ENCODE assay signal across 27 mouse cellular contexts in genomic region chr5:107848964-107849363, GRCm38 (mm10). TPM values are rescaled to one million over a fixed set of nuclear protein-coding genes. Genes with fewer than 3 reads are reported as not detected.
A peak's percentile ranks its signal among the peaks of the same experiment; 100 is the strongest.
DNase-seq lines count a peak whose midpoint lies in the region; ATAC-seq and TF ChIP-seq lines count a peak whose summit lies in the region.
"Had no signal": no experiment of that assay in that cellular context is flagged by ENCODE, and none has a peak within 500 bp of the region (broad histone marks: within the 10 kb centered on the region; RNA-seq: fewer than 3 reads in every experiment).

No protein-coding gene starts in this region.

- TF ChIP-seq POLR2A in CH12.LX (IDR thresholded peaks at IDR 0.05; ENCODE audit: low read depth, low read length) (no peak), MEL (IDR thresholded peaks at IDR 0.05; ENCODE audit: control insufficient read depth in 1 of 2, insufficient read depth in 1 of 2, low read depth in 1 of 2, low read length in 2 of 2, poor library complexity in 1 of 2) (no peak)

- no peak overlapping the region for H3K9ac ChIP-seq in CH12.LX (ENCODE audit: insufficient read depth, low read depth)
- H3K9ac ChIP-seq in ES-E14 (ENCODE audit: insufficient read depth, low read depth, low read length, poor library complexity, severe bottlenecking) = no peak overlapping the region
- H3K9ac ChIP-seq in MEL (ENCODE audit: control insufficient read depth, low read depth, low read length, poor library complexity, severe bottlenecking) = no peak overlapping the region
- no peak overlapping the region for H3K9ac ChIP-seq in kidney, embryonic 14.5 days (ENCODE audit: low read depth, low read length)

- no peak for TF ChIP-seq CTCF in left cerebral cortex, adult 2 months (IDR thresholded peaks at IDR 0.05)
- TF ChIP-seq CTCF in CH12.LX (conservative IDR thresholded peaks at IDR 0.05 in 1 of 2, IDR thresholded peaks at IDR 0.05 in 1 of 2; ENCODE audit: low read depth in 2 of 2, low read length in 2 of 2) (no peak), MEL (IDR thresholded peaks at IDR 0.05 in 2 of 3, conservative IDR thresholded peaks at IDR 0.05 in 1 of 3; ENCODE audit: control insufficient read depth in 1 of 3, insufficient read depth in 1 of 3, low read depth in 2 of 3, low read length in 3 of 3, poor library complexity in 1 of 3, severe bottlenecking in 1 of 3) (no peak)

- H3K4me3 ChIP-seq in left cerebral cortex, adult 2 months = no peak overlapping the region
- H3K4me3 ChIP-seq in CH12.LX (replicated peaks in 1 of 3; ENCODE audit: low read depth in 2 of 3, low read length in 2 of 3, poor library complexity in 1 of 3) (no peak overlapping the region), ES-E14 (ENCODE audit: insufficient read depth in 1 of 2, low read depth in 1 of 2, low read length in 2 of 2, poor library complexity in 1 of 2, severe bottlenecking in 1 of 2) (no peak overlapping the region), MEL (ENCODE audit: control insufficient read depth in 1 of 2, insufficient read depth in 1 of 2, low read depth in 2 of 2, low read length in 2 of 2) (no peak overlapping the region)
- H3K4me3 ChIP-seq in kidney, embryonic 14.5 days (ENCODE audit: low read length) = no peak overlapping the region

- no peak overlapping the region for H3K4me2 ChIP-seq in CH12.LX (ENCODE audit: insufficient read depth, low read depth, poor library complexity, severe bottlenecking)
- H3K4me2 ChIP-seq in kidney, embryonic 14.5 days (replicated peaks; ENCODE audit: low read depth, low read length) = no peak overlapping the region

- TF ChIP-seq RAD21 in CH12.LX (IDR thresholded peaks at IDR 0.05; ENCODE audit: low read depth, low read length) = no peak
- TF ChIP-seq RAD21 in MEL (IDR thresholded peaks at IDR 0.05; ENCODE audit: low read depth, low read length) = no peak

- H3K9me3 ChIP-seq in CH12.LX (replicated peaks; ENCODE audit: low read length) (peaks cover 5% of the 10 kb centered on the region), ES-E14 (ENCODE audit: control insufficient read depth, insufficient read depth, low read depth, low read length) (no peaks in the 10 kb centered on the region), MEL (replicated peaks; ENCODE audit: insufficient read depth, low read length) (no peaks in the 10 kb centered on the region)
- H3K9me3 ChIP-seq in kidney, embryonic 14.5 days (ENCODE audit: control insufficient read depth, low read length) = no peaks in the 10 kb centered on the region
- H3K9me3 ChIP-seq: G1E had no signal

- 90% methylated on average over 4 of the region's 4 CpGs for WGBS in kidney, embryonic 14.5 days

- H3K36me3 ChIP-seq in CH12.LX (replicated peaks in 1 of 2; ENCODE audit: control insufficient read depth in 1 of 2, insufficient read depth in 1 of 2, low read length in 1 of 2) (no peaks in the 10 kb centered on the region), ES-E14 (ENCODE audit: control insufficient read depth, insufficient read depth, low read length, poor library complexity, severe bottlenecking) (no peaks in the 10 kb centered on the region), MEL (ENCODE audit: control insufficient read depth in 1 of 2, insufficient read depth in 2 of 2, low read length in 2 of 2) (no peaks in the 10 kb centered on the region; a peak in 1 of 4 replicates)
- H3K36me3 ChIP-seq in kidney, embryonic 14.5 days (ENCODE audit: control insufficient read depth, insufficient read depth, low read length) = no peaks in the 10 kb centered on the region

- no peak for DNase-seq in left cerebral cortex, adult 2 months (ENCODE audit: extremely low spot score in 1 of 2, low spot score in 2 of 2)
- no peak for DNase-seq in left cerebral cortex, adult 9 months (ENCODE audit: low spot score in 2 of 2)
- DNase-seq in CH12.LX (ENCODE audit: extremely low read depth) = no peak
- DNase-seq in ES-E14 (ENCODE audit: low read depth, low spot score) = no peak
- DNase-seq in MEL (ENCODE audit: low read depth, low spot score) = no peak
- no peak for DNase-seq in adrenal gland, postnatal 25 days
- no peak for DNase-seq in embryo, embryonic 10 days (ENCODE audit: low spot score)
- DNase-seq: adrenal gland, adult 2 months; adrenal gland, adult 8-10 months; adrenal gland, postnatal 10 days; adrenal gland, postnatal 14 days; adrenal gland, postnatal 36 days; B cell, adult 2 months; cerebellum, adult 11 months; cerebellum, adult 11-12 months; cerebellum, adult 18-20 months; cerebellum, adult 2 months; cerebellum, adult 8-10 months; cerebellum, adult 9-10 months had no signal

- H3K79me2 ChIP-seq in CH12.LX (replicated peaks; ENCODE audit: control insufficient read depth, extremely low read depth, insufficient read depth, poor library complexity, severe bottlenecking) (no peaks in the 10 kb centered on the region), MEL (ENCODE audit: control insufficient read depth, insufficient read depth, low read length, poor library complexity) (no peaks in the 10 kb centered on the region; the same call in 1 of the 2 replicates)

- dilution Hi-C loops in CH12.LX (cut with MboI; ENCODE audit: extremely low pct_ligation_motif_present, extremely low pct_unique_long_range_greater_than_20kb, low sequenced_read_pairs) = no loop called here

- H3K4me1 ChIP-seq in CH12.LX (ENCODE audit: control insufficient read depth in 1 of 2, insufficient read depth in 2 of 2) (peaks cover 2 to 27% of the 10 kb centered on the region in 2 experiments; a peak in 2 of 4 replicates), ES-E14 (ENCODE audit: control insufficient read depth in 2 of 2, insufficient read depth in 2 of 2, low read length in 2 of 2, poor library complexity in 1 of 2) (no peaks in the 10 kb centered on the region; a peak in 1 of 4 replicates), MEL (ENCODE audit: control insufficient read depth in 1 of 2, insufficient read depth in 2 of 2, low read length in 2 of 2) (peaks cover 3 to 4% of the 10 kb centered on the region in 2 experiments; a peak in 1 of 4 replicates)
- no peaks in the 10 kb centered on the region for H3K4me1 ChIP-seq in kidney, embryonic 14.5 days (ENCODE audit: control insufficient read depth, insufficient read depth, low read length)

- intact Hi-C loops in left cerebral cortex, adult 2 months (cut with DNase I) = loop anchor here (2.0 kb wide), 1 partner anchor 48 kb away; no protein-coding TSS in a partner anchor

- no peak for ATAC-seq in kidney, embryonic 14.5 days (ENCODE audit: low FRiP score, low TSS enrichment)
- ATAC-seq: activated CD4-positive, CD25-positive, alpha-beta regulatory T cell, adult 4 months; CD4-positive, CD25-positive, alpha-beta regulatory T cell, adult 4 months; Patski had no signal

- no peak for TF ChIP-seq EP300 in CH12.LX (IDR thresholded peaks at IDR 0.05; ENCODE audit: low read length)
- no peak for TF ChIP-seq EP300 in MEL (IDR thresholded peaks at IDR 0.05; ENCODE audit: low read depth in 1 of 2, low read length in 2 of 2)

- H3K27me3 ChIP-seq in CH12.LX (replicated peaks) = no peaks in the 10 kb centered on the region
- no peaks in the 10 kb centered on the region for H3K27me3 ChIP-seq in MEL (ENCODE audit: control insufficient read depth in 1 of 2, insufficient read depth in 2 of 2, low read length in 2 of 2)
- no peaks in the 10 kb centered on the region for H3K27me3 ChIP-seq in kidney, embryonic 14.5 days (ENCODE audit: control insufficient read depth, insufficient read depth, low read length)
- H3K27me3 ChIP-seq: Patski had no signal

- in situ Hi-C loops in CH12.LX (cut with MboI; ENCODE audit: low pct_ligation_motif_present, low pct_unique_long_range_greater_than_20kb, low sequenced_read_pairs) (no loop called here), ES-E14 (cut with MboI; ENCODE audit: low sequenced_read_pairs in 2 of 2, unreplicated experiment in 2 of 2) (no loop called here)

- 0 out of 2 replicates have a peak overlapping the region, but pooled peaks have one; percentile 54 for H3K27ac ChIP-seq in left cerebral cortex, adult 2 months
- H3K27ac ChIP-seq in CH12.LX (ENCODE audit: insufficient read depth, low read depth) (no peak overlapping the region), ES-E14 (ENCODE audit: insufficient read depth, low read depth, low read length, poor library complexity, severe bottlenecking) (no peak overlapping the region), MEL (ENCODE audit: control insufficient read depth, low read depth, low read length) (no peak overlapping the region)
- H3K27ac ChIP-seq in kidney, embryonic 14.5 days (ENCODE audit: low read depth, low read length) = no peak overlapping the region

RNA-seq across cellular contexts. Expression of gene Ube2d2b, which starts 19.1 kb away (rescaled TPM):
- not detected for total RNA-seq in left cerebral cortex, adult 2 months (2021)
- not detected in 2 replicates for total RNA-seq in CH12.LX (2012; rRNA removed)
- total RNA-seq in CH12.LX (2014; rRNA removed) = not detected in 2 replicates
- polyA plus RNA-seq in CH12.LX (2012; ENCODE audit: insufficient read length, low read depth) = not detected in 2 replicates
- total RNA-seq in ES-E14 (2012; rRNA removed) = 0.16 and 0.27 TPM in 2 replicates
- not detected in 2 replicates for total RNA-seq in MEL (2012; rRNA removed)
- polyA plus RNA-seq in MEL (2012; ENCODE audit: insufficient read depth in 1 of 2, insufficient read length in 2 of 2, low read depth in 1 of 2, low replicate concordance in 2 of 2, missing spikeins in 1 of 2) = under 1 TPM in 1 of 2 experiments, not detected in 1; 0.08 TPM
- polyA plus RNA-seq in kidney, embryonic 14.5 days (2014; fragmentation: Nextera tagmentation; extraction: Ambion mirVana) = 0.64 and 0.95 TPM in 2 replicates
- total RNA-seq in adrenal gland, postnatal 25 days (2021) = not detected in 2 replicates
- total RNA-seq: adrenal gland, adult 18-20 months; adrenal gland, adult 2 months; adrenal gland, adult 8-10 months; adrenal gland, postnatal 10 days; adrenal gland, postnatal 14 days; adrenal gland, postnatal 36 days; adrenal gland, postnatal 4 days had no signal
- polyA plus RNA-seq: adrenal gland, adult 2 months; brain, embryonic 14.5 days; cerebellum, adult 2 months; G1E; Patski had no signal

RNA-seq across cellular contexts. Expression of gene Evi5, which starts 25.9 kb away (rescaled TPM):
- total RNA-seq in left cerebral cortex, adult 2 months (2021) = 10 to 100 TPM; 85.7 to 88.7 TPM
- total RNA-seq in CH12.LX (2012; rRNA removed) (2.9 and 3.8 TPM in 2 replicates), CH12.LX (2014; rRNA removed) (3.2 and 3.4 TPM in 2 replicates), ES-E14 (2012; rRNA removed) (35.8 and 44.1 TPM in 2 replicates), MEL (2012; rRNA removed) (4.6 and 5.4 TPM in 2 replicates)
- polyA plus RNA-seq in CH12.LX (2012; ENCODE audit: insufficient read length, low read depth) (3.5 and 6.3 TPM in 2 replicates), MEL (2012; ENCODE audit: insufficient read depth in 1 of 2, insufficient read length in 2 of 2, low read depth in 1 of 2, low replicate concordance in 2 of 2, missing spikeins in 1 of 2) (1 to 10 TPM in 1 of 2 experiments, not detected in 1; 8.4 TPM)
- 65.6 and 74.6 TPM in 2 replicates for polyA plus RNA-seq in kidney, embryonic 14.5 days (2014; fragmentation: Nextera tagmentation; extraction: Ambion mirVana)
- 63.0 TPM in 2 replicates for total RNA-seq in adrenal gland, postnatal 25 days (2021)

RNA-seq across cellular contexts. Expression of gene Rpl5, which starts 51.3 kb away (rescaled TPM):
- total RNA-seq in left cerebral cortex, adult 2 months (2021) = 10 to 100 TPM; 53.8 to 61.6 TPM
- total RNA-seq in CH12.LX (2012; rRNA removed) (728 and 973 TPM in 2 replicates), CH12.LX (2014; rRNA removed) (368 and 406 TPM in 2 replicates), ES-E14 (2012; rRNA removed) (752 and 756 TPM in 2 replicates), MEL (2012; rRNA removed) (533 and 601 TPM in 2 replicates)
- polyA plus RNA-seq in CH12.LX (2012; ENCODE audit: insufficient read length, low read depth) (116 and 236 TPM in 2 replicates), MEL (2012; ENCODE audit: insufficient read depth in 1 of 2, insufficient read length in 2 of 2, low read depth in 1 of 2, low replicate concordance in 2 of 2, missing spikeins in 1 of 2) (10 to 100 TPM in 1 of 2 experiments, not detected in 1; 43.2 TPM)
- polyA plus RNA-seq in kidney, embryonic 14.5 days (2014; fragmentation: Nextera tagmentation; extraction: Ambion mirVana) = 85.7 and 92.5 TPM in 2 replicates
- 71.3 and 77.7 TPM in 2 replicates for total RNA-seq in adrenal gland, postnatal 25 days (2021)
